In the genomic region with DNA sequence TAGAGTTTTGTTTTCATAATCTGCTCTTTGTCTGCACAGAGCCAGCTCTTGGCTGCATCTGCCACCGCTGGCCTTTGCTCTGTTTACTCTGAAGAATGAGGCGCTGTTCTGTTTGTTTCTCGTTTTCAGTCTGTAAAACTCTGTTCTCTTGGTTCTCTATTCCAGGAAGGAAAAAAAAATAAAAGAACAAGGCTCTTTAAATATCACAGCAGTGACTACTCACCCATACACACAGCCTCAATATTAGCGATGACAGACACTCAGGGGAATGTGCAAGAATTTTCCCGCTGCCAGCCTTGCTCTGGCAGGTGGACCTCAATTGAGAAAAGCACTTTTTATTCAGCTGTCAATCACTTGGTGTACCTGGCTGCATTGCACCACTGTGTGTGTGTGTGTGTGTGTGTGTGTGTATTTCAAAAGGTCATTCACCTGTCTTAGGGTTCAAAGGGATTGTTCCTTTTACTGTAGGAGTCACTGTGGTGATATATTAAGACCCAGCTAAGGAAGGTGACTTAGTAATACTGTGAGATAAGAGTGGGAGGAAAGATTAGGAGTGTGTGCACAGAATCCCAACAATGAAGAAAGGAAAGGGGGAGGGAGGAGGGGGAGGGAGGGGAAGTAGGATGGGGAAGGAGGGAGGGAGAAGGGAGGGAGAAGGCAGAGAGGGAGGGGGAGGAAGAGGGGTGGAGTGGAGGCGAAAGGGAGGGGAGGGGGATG, we compare ENCODE assay signal across 9 mouse cellular contexts. TPM values are rescaled to one million over a fixed set of nuclear protein-coding genes. Genes with fewer than 3 reads are reported as not detected.
DNase-seq lines count a peak whose midpoint lies in the region; ATAC-seq lines count a peak whose summit lies in the region.
"Had no signal": no experiment of that assay in that cellular context is flagged by ENCODE, and none has a peak within 500 bp of the region (broad histone marks: within the 10 kb centered on the region; RNA-seq: fewer than 3 reads in every experiment).

No protein-coding gene starts in this region.

- no peak for ATAC-seq in hindbrain, embryonic 16.5 days

- H3K27me3 ChIP-seq in hindbrain, embryonic 10.5 days (ENCODE audit: insufficient read depth, poor library complexity, severe bottlenecking), result peaks cover 7% of the 10 kb centered on the region
- no peaks in the 10 kb centered on the region for H3K27me3 ChIP-seq in hindbrain, embryonic 16.5 days (replicated peaks; ENCODE audit: control insufficient read depth, insufficient read depth, low read length)

- peak overlapping the region; percentile 70 for H3K27ac ChIP-seq in hindbrain, embryonic 10.5 days
- no peak overlapping the region for H3K27ac ChIP-seq in hindbrain, embryonic 16.5 days (ENCODE audit: low read depth, low read length)

- no peak overlapping the region for H3K4me3 ChIP-seq in hindbrain, embryonic 10.5 days
- H3K4me3 ChIP-seq in hindbrain, embryonic 16.5 days (ENCODE audit: low read length), result no peak overlapping the region

- no peak overlapping the region for H3K9ac ChIP-seq in hindbrain, embryonic 16.5 days (ENCODE audit: low read depth, low read length)

- DNase-seq in hindbrain, embryonic 10.5 days (ENCODE audit: low spot score), result no peak
- peak; percentile 86 for DNase-seq in brain, adult 2 months (ENCODE audit: low read depth, low spot score)
- peak; percentile 37 to 49 for DNase-seq in heart, postnatal 10 days
- DNase-seq in lung, postnatal 36 days, result peak; percentile 54
- no peak for DNase-seq in frontal cortex, postnatal 10 days (ENCODE audit: low spot score in 2 of 2)
- DNase-seq in right cerebral cortex, postnatal 10 days (ENCODE audit: low spot score in 2 of 2), result no peak
- no peak for DNase-seq in testis, postnatal 10 days (ENCODE audit: low spot score)

- H3K9me3 ChIP-seq in hindbrain, embryonic 10.5 days, result no peaks in the 10 kb centered on the region
- no peaks in the 10 kb centered on the region; the same call in none of the 2 replicates for H3K9me3 ChIP-seq in hindbrain, embryonic 16.5 days (ENCODE audit: control insufficient read depth, low read length)
- H3K9me3 ChIP-seq: G1E had no signal

- H3K4me1 ChIP-seq in hindbrain, embryonic 10.5 days (replicated peaks), result peaks cover 83% of the 10 kb centered on the region
- peaks cover 22% of the 10 kb centered on the region for H3K4me1 ChIP-seq in hindbrain, embryonic 16.5 days (ENCODE audit: control insufficient read depth, insufficient read depth, low read depth, low read length)

- no peaks in the 10 kb centered on the region for H3K36me3 ChIP-seq in hindbrain, embryonic 10.5 days
- H3K36me3 ChIP-seq in hindbrain, embryonic 16.5 days (ENCODE audit: control insufficient read depth, insufficient read depth, low read length), result no peaks in the 10 kb centered on the region
- H3K36me3 ChIP-seq: G1E had no signal

- H3K4me2 ChIP-seq in hindbrain, embryonic 16.5 days (ENCODE audit: low read length), result no peak overlapping the region

- intact Hi-C loops in heart, postnatal 10 days (cut with DNase I), result no loop called here

- 33% methylated on average over 6 of the region's 6 CpGs for WGBS in hindbrain, embryonic 10.5 days
- 23% methylated on average over 6 of the region's 6 CpGs for whole genome bisulfite sequencing in hindbrain, embryonic 16.5 days

RNA-seq across cellular contexts. Expression of a gene that starts 42.7 kb away (rescaled TPM):
- polyA plus RNA-seq in hindbrain, embryonic 10.5 days (2016; fragmentation: Nextera tagmentation; extraction: Ambion mirVana), result 4.9 and 6.0 TPM in 2 replicates
- polyA plus RNA-seq in hindbrain, embryonic 16.5 days (2015; fragmentation: Nextera tagmentation; extraction: Ambion mirVana), result 4.1 and 4.6 TPM in 2 replicates
- 10 to 100 TPM; 17.7 to 22.0 TPM for total RNA-seq in heart, postnatal 10 days (2021)

Comparison
In these comparisons a context has a peak if more than half of its experiments do, and no peak if none do; other contexts are left out.
1. DNase-seq: peak in brain, adult 2 months (single experiment), heart, postnatal 10 days (2 of 2) and lung, postnatal 36 days (single experiment); none in hindbrain, embryonic 10.5 days (single experiment), frontal cortex, postnatal 10 days (0 of 2), right cerebral cortex, postnatal 10 days (0 of 2) and testis, postnatal 10 days (single experiment).